Mouse (Mus musculus) ES-Bruce4 (cell line): Measurements from ENCODE around the gene Pik3r6.

ENCODE experiments used
- CTCF ChIP-seq: IDR thresholded peaks from one replicate; pipeline ENCODE4 v1.8.1; 2011; ENCODE audit warnings: low read depth, low read length
- POLR2A ChIP-seq: IDR thresholded peaks from one replicate; pipeline ENCODE4 v1.8.1; 2011; ENCODE audit warnings: low read length; ENCODE audit not compliant: insufficient read depth

DNA sequence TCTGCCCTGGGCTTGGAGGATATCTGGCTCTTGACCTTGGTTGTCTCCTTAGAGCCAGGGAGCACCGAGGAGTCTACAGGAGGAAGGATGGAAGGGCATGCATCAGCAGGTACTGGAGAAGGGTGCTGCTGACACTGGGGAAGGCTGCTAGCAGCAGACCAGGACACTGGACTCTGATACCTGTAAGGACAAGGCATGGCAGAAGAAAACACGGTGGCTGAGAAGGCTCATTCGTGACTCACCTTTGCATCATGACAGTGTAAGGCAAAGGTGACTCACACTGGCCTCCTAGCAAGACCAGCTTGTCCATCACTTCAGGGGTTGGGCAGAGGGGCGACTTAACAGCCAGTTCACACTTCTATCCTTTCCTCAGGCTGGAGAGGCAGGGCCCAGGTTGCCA, 33.9 kb upstream of the Pik3r6 start:
- TF ChIP-seq CTCF (no peak), POLR2A (no peak)
